Mouse (Mus musculus) frontal cortex, adult (tissue): Measurements from ENCODE around the gene Nup133.

Experiments
- ATAC-seq: cut with Nextera tagmentation; 2 replicates; pipeline ENCODE4 v1.9.2; 2017; ENCODE audit warnings: mild to moderate bottlenecking, moderate library complexity, mixed read lengths; ENCODE audit not compliant: low TSS enrichment

Nup133 gene

DNA sequence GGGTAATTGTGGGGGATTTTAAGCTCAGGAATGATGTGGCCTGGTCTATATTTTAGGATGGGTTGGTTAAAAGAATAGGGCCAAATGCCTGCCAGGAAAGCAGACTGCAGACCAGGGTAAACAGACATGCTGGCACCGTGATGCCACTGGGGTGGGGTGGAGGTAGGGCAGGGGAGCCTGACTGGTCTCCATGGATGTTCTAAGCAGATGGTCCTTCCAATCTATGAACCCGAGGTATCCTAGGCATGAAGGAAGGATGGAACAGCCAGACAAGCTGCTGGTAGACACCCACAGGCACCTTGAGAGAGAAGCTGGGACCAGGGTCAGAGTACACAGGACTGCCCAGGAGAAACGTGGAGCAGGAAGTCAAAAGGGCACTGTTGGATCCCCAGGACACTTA, 101.5 kb downstream of the Nup133 start:
- ATAC-seq: no peak
